Mouse (Mus musculus) heart, postnatal 0 days (tissue): ENCODE data around the gene Agpat3.

Experiments used
- CTCF ChIP-seq: IDR thresholded peaks from 2 replicates; pipeline ENCODE4 v1.5.1; 2016; ENCODE audit warnings: antibody characterized with exemption, control low read depth, low read depth
- EP300 ChIP-seq: IDR thresholded peaks from 2 replicates; pipeline ENCODE4 v1.6.1; 2016; ENCODE audit warnings: antibody characterized with exemption, low read depth

- TF ChIP-seq EP300 (no peak), CTCF (no peak)
Measured at GRCm38 (mm10) chr10:78255646-78256059, 96.6 kb downstream of the Agpat3 start.
